Mouse (Mus musculus) midbrain, embryonic 13.5 days (tissue): ENCODE measurements at regions not wholly inside any gene's neighbourhood (a gene's known extent, or its start where the extent isn't known, plus 50 kb on each side); places are given as distances from the start of the nearest gene placed in this dataset.

Experiments used
- ATAC-seq: fragments of 200-750 bp; cut with Nextera tagmentation; 2 replicates; pipeline ENCODE4 v1.8.0; 2017; ENCODE audit warnings: mild to moderate bottlenecking, moderate TSS enrichment, moderate library complexity
- H3K27ac ChIP-seq: fragments of 300-500 bp; sonication (generic); 2 replicates; pipeline ENCODE4 v1.5.1; 2015; ENCODE audit warnings: inconsistent platforms, mild to moderate bottlenecking, moderate library complexity
- H3K27me3 ChIP-seq: fragments of 300-500 bp; sonication (generic); 2 replicates; pipeline ENCODE4 v1.6.1; 2015; ENCODE audit warnings: mild to moderate bottlenecking, inconsistent platforms
- H3K36me3 ChIP-seq: fragments of 300-500 bp; sonication (generic); 2 replicates; pipeline ENCODE4 v1.6.1; 2015; ENCODE audit warnings: mild to moderate bottlenecking, inconsistent platforms
- H3K4me1 ChIP-seq: fragments of 300-500 bp; sonication (generic); replicated peaks from 2 replicates; pipeline ENCODE4 v1.6.1; 2015; ENCODE audit warnings: inconsistent platforms
- H3K4me2 ChIP-seq: fragments of 300-500 bp; sonication (generic); replicated peaks from 2 replicates; pipeline ENCODE4 v1.6.1; 2015; ENCODE audit warnings: moderate library complexity, mild to moderate bottlenecking, inconsistent platforms
- H3K4me3 ChIP-seq: fragments of 300-500 bp; sonication (generic); replicated peaks from 2 replicates; pipeline ENCODE4 v1.5.1; 2015; ENCODE audit warnings: mild to moderate bottlenecking, inconsistent platforms
- H3K9ac ChIP-seq: fragments of 300-500 bp; sonication (generic); replicated peaks from 2 replicates; pipeline ENCODE4 v1.6.1; 2015; ENCODE audit warnings: mild to moderate bottlenecking, inconsistent platforms
- H3K9me3 ChIP-seq: fragments of 300-500 bp; sonication (generic); 2 replicates; pipeline ENCODE4 v1.6.1; 2016; ENCODE audit warnings: mild to moderate bottlenecking, inconsistent platforms
- WGBS: fragments of 180-500 bp; shearing (Covaris S2); methylation state at CpG from one replicate; pipeline ENCODE4 v1.1.7; 2015; 5-methylcytosine and 5-hydroxymethylcytosine counted together

DNA sequence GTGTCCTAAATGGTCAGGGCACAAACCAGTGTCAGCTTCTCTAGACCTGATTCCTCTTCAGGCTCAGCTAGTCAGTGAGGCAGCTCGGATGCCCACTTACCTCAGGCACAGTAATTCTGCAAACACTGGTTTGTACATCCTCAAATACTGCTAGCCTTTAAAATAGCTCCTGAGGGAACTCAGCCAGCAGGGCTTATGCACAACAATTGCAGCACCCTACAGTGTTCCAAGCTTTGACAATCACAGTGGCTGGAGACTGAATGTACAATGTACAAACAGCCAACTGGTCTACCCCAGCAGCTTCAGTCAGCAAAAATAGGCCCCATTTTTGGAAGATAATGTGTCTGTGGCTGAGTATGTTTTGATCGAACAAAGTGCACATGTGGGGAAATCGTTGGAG, 129.6 kb downstream of the Rap2a start:
- 82% methylated on average over 3 of the region's 3 CpGs for WGBS
- H3K27ac ChIP-seq: no peak overlapping the region

DNA sequence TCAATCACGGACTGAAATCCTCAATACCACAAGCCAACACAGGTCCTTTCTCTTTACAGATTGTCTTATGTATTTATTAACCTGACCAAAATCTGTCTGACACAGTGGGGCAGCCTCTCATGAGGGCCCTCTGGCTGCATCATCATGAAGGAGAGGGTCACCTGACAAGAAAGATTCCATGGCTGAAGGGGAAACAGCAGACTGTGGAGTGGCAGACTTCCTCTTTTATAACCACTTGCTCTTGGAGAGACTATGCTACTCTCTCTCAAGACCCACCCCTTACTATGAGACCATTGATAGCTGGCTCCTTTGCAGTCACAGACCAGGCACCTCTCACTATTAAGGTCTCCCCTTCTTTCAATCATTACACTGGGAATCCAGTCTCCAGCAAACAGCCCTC, 133.1 kb downstream of the Rap2a start:
- H3K9ac ChIP-seq: no peak overlapping the region
- ATAC-seq: no peak
- H3K4me1 ChIP-seq: no peaks in the 10 kb centered on the region
- H3K4me2 ChIP-seq: no peak overlapping the region
- 87% methylated on average over 1 of the region's 1 CpGs for WGBS
- H3K4me3 ChIP-seq: no peak overlapping the region
- no peaks in the 10 kb centered on the region for H3K36me3 ChIP-seq
- H3K9me3 ChIP-seq: no peaks in the 10 kb centered on the region
- no peak overlapping the region for H3K27ac ChIP-seq
- no peaks in the 10 kb centered on the region for H3K27me3 ChIP-seq

More for the DNA sequence above, 129.6 kb downstream of the Rap2a start:
- Histone ChIP-seq H3K27me3 (no peaks in the 10 kb centered on the region), H3K4me2 (no peak overlapping the region), H3K9me3 (no peaks in the 10 kb centered on the region), H3K9ac (no peak overlapping the region), H3K4me1 (0 out of 2 replicates have a peak, but pooled peaks cover 6% of the 10 kb centered on the region), H3K36me3 (no peaks in the 10 kb centered on the region), H3K4me3 (no peak overlapping the region)
- ATAC-seq: no peak

DNA sequence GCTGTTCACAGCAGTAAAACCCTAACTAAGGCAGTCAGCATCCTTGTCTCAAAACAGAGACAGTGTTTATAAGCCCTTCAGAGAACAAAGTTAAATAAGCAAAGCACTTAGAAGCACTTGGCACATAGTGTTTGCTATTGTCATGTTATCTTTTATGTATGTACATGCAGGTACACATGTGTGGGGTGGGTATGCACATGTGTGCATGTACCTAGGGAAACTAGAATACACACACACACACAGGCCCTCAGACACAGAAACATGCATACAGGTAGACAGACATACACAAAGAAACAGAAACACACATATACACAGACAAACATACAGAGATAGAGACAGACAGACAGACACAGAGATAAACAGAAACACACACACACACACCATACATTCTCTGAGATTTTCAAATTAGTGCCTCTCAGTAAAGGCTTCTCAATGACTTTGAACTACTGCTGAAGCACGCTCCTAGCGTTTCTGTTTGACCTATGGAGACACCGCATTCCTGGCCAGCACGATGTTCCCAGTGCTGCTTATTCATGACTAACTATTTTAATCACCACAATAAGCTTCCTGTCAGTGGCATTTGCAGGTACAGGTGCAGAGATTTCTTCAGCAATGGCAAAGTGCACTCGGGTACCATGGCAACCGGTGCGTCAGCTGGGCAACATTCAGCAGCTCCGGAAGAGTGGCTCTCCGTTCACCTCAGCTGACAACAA, 148.1 kb downstream of the Rap2a start:
- Histone ChIP-seq H3K4me1 (peaks cover 7% of the 10 kb centered on the region), H3K9ac (no peak overlapping the region), H3K36me3 (no peaks in the 10 kb centered on the region), H3K4me2 (no peak overlapping the region), H3K27ac (peak overlapping the region; percentile 79; the same call in 1 of the 2 replicates), H3K9me3 (no peaks in the 10 kb centered on the region), H3K4me3 (no peak overlapping the region), H3K27me3 (no peaks in the 10 kb centered on the region)
- WGBS: 54% methylated on average over 9 of the region's 9 CpGs
- peak; percentile 76 for ATAC-seq

DNA sequence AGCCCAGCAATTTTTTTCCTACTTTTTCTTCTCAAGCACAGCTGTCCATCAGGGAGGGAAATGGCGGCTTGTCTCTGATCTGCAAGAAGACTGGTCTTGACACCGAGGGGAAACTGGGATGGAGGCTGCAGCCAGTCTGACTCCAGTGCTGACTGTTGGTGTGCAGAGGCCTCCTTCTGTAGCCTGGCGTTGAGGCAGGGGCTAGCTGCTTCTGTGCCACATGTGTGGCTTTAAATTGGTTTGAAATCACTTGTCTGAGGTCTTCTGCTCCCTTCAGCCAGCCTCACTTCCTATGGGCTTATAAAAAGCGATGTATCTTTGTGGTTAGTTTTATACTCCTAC, 148.7 kb downstream of the Rap2a start:
- ATAC-seq: peak; percentile 65; the same call in 1 of the 2 replicates

DNA sequence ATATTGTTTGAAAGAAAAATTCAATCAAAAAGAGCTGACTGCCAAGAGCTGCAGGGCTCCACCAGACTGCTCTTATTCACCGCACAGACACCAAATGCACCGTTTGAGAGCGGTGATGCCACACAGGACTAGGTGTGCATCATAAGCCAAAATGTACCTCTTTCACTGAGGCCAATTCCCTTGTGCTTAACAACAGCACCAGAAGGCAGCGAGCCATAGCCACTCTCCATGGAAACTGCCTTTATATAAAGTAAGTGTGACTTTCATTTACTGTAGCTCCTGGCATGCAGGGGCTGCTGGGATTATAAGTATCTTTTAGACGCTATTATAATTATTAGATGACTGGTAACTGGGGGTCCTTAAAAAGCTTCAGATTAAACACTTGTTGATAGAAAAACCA, 154.5 kb downstream of the Rap2a start:
- Histone ChIP-seq H3K4me1 (no peaks in the 10 kb centered on the region), H3K9ac (no peak overlapping the region), H3K4me2 (no peak overlapping the region), H3K4me3 (no peak overlapping the region), H3K36me3 (no peaks in the 10 kb centered on the region), H3K9me3 (no peaks in the 10 kb centered on the region), H3K27ac (no peak overlapping the region), H3K27me3 (no peaks in the 10 kb centered on the region)
- ATAC-seq: no peak
- WGBS: 80% methylated on average over 5 of the region's 5 CpGs

More for the DNA sequence above, 148.7 kb downstream of the Rap2a start:
- WGBS: 64% methylated on average over 4 of the region's 4 CpGs
- H3K36me3 ChIP-seq: no peaks in the 10 kb centered on the region
- H3K9me3 ChIP-seq: no peaks in the 10 kb centered on the region
- no peak overlapping the region for H3K9ac ChIP-seq
- H3K27me3 ChIP-seq: no peaks in the 10 kb centered on the region
- H3K4me3 ChIP-seq: no peak overlapping the region
- H3K27ac ChIP-seq: peak overlapping the region; percentile 79
- H3K4me1 ChIP-seq: peaks cover 7% of the 10 kb centered on the region
- H3K4me2 ChIP-seq: no peak overlapping the region

DNA sequence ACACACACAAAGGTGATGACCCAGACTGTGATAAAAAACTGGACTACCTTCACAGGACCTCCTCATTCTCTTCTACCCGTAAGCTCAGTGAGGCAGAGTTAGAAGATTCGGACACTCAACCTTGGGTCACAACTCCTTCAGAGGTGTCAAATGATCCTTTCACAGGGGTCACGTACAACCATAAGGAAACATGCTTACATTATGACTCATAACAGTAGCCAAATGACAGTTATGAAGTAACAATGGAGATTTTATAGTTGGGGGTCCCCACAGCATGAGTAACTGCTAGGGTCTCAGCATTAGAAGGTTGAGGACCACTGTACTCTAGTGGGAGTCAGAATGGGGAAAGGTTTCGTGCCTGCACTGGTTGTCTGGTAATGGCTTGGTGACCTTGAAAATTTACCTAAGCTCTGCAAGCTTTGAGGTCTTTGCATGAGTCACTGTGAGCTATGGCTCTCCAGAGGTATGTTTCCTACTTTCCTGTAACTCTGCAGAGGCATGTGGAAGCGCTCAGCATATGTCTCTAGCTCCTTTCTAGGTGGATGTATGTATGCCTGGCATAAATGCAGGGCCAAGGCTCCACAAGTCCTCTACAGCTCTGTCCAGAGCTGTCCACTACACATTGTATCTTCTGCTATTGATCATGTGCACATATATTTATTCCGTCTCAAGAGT, 158.6 kb downstream of the Rap2a start:
- Histone ChIP-seq H3K9me3 (no peaks in the 10 kb centered on the region), H3K27me3 (no peaks in the 10 kb centered on the region), H3K4me3 (no peak overlapping the region), H3K4me1 (no peaks in the 10 kb centered on the region), H3K9ac (no peak overlapping the region), H3K36me3 (no peaks in the 10 kb centered on the region), H3K4me2 (no peak overlapping the region), H3K27ac (no peak overlapping the region)
- 92% methylated on average over 6 of the region's 6 CpGs for WGBS
- ATAC-seq: no peak

DNA sequence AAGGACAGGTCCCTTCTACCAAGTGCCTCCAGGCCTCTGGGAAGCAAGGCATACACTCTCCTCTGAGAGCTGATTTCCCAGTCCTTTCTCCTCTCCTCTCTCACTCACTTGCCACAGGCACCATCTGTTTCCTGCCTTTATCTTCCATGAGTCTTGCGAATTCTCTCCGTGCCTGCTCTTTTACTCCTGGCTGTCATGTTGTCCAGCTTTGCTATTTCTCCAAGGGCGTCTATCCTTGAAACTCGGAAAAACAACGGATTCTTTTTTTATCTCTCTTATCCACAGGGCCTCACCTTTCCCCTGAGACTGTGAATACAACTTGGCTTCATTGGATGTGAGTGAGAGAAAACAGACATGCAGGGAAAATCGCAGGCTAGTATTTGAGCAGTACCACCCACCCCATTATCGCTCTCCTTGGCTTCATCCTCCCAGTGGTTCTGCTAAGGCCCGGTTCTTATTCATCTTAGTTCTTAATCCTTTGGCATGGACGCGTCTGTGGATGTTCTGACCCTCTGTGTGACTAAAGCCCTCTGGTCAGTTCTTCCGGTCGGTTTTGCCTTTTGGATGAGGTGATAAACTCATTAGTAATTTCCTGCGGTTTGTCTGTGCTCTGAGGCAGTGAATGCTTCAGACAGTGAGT, 159.4 kb downstream of the Rap2a start:
- 77% methylated on average over 13 of the region's 13 CpGs for WGBS
- Histone ChIP-seq H3K27ac (no peak overlapping the region), H3K36me3 (no peaks in the 10 kb centered on the region)

DNA sequence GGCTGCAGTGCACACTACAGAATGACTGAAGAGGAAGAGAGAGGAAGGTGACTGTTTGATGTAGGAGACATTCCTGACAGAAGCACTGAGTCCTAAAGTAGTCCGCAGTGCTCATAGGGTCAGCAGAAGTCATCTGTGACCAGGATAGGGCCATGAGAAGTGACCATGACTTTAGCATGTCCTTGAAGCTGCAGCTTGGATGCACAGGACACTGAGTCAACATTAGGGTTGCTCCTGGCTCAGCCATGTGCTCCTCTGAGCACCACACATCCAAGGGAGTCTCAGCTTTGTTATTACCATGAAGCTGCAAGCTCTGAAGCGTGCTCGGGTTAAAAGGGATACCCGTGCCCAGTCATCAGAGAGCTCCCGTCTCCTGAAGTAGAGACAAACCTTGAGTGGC, 164.3 kb downstream of the Rap2a start:
- Histone ChIP-seq H3K9me3 (no peaks in the 10 kb centered on the region), H3K36me3 (no peaks in the 10 kb centered on the region), H3K4me2 (no peak overlapping the region), H3K4me3 (no peak overlapping the region), H3K27ac (no peak overlapping the region), H3K27me3 (no peaks in the 10 kb centered on the region), H3K9ac (no peak overlapping the region), H3K4me1 (no peaks in the 10 kb centered on the region)
- ATAC-seq: no peak
- 87% methylated on average over 5 of the region's 5 CpGs for WGBS

More for the DNA sequence above, 159.4 kb downstream of the Rap2a start:
- Histone ChIP-seq H3K9ac (no peak overlapping the region), H3K4me2 (no peak overlapping the region), H3K9me3 (no peaks in the 10 kb centered on the region), H3K4me3 (no peak overlapping the region), H3K4me1 (no peaks in the 10 kb centered on the region), H3K27me3 (no peaks in the 10 kb centered on the region)
- ATAC-seq: no peak

DNA sequence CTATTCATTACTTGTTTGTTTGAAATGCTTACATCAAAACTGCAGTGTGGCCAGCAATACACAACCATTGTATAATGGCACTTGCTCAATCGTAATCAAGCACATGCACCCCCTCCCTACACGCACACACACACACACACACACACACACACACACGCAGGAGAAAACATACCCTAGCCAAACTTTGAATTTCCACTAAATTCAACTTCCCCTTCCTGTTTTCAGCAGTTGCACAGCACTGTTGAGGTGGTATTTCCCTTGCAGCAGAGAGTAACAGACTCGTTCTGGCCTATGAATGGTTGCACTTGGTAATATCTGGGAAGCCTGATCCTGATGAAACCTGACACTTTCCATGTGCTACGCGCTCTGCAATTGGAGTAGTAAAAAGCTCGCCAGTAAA, 173.8 kb downstream of the Rap2a start:
- H3K27ac ChIP-seq: no peak overlapping the region
- H3K9me3 ChIP-seq: no peaks in the 10 kb centered on the region
- 89% methylated on average over 7 of the region's 7 CpGs for WGBS
- H3K4me3 ChIP-seq: no peak overlapping the region
- ATAC-seq: no peak
- H3K36me3 ChIP-seq: no peaks in the 10 kb centered on the region
- no peaks in the 10 kb centered on the region for H3K4me1 ChIP-seq
- H3K27me3 ChIP-seq: no peaks in the 10 kb centered on the region
- H3K4me2 ChIP-seq: no peak overlapping the region
- no peak overlapping the region for H3K9ac ChIP-seq

DNA sequence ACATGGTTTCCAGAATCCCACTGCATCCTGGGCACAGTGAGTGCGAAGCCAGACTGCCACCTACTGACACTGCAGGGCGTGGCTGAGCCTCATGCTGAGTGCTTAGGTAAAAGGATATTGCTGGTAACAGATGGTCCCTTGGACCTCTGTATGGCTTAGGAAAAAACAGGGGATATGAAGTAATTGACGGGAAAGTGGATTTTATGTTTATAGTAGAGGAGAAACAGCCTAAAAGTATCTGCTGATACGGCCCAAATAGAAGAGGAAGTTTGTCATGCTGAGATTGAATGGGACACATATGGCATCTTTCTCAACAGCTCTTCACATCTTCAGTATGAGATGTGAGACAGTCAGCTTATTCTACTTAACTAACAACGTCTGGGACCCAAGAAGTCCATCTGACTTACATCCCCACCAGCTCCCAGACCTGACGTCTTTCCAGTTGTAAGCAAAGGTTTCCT, 182.1 kb downstream of the Rap2a start:
- H3K36me3 ChIP-seq: no peaks in the 10 kb centered on the region
- no peak overlapping the region for H3K27ac ChIP-seq
- no peak for ATAC-seq
- 82% methylated on average over 6 of the region's 6 CpGs for WGBS
- no peaks in the 10 kb centered on the region for H3K9me3 ChIP-seq
- no peaks in the 10 kb centered on the region for H3K4me1 ChIP-seq
- H3K4me3 ChIP-seq: no peak overlapping the region
- H3K9ac ChIP-seq: no peak overlapping the region
- no peaks in the 10 kb centered on the region for H3K27me3 ChIP-seq
- H3K4me2 ChIP-seq: no peak overlapping the region

DNA sequence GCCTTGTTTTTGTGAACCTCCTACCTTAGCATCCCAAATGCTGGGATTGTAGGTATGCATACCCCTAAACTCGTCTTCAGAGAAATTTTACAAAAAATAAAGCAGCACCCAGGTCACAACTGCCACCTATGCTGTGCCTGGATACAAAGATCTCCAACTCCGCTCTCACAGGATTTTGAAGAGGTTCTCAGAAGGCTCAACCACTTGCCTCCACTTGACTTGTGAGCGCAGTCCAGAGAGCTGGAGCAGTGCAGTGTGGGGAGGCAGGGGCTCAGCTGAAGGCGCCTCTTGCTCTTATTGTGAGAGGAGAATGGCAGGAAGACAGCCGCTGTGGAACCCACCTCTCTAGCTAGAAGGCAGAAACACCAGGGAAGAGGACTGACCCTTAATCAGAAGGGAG, 182.9 kb downstream of the Rap2a start:
- H3K36me3 ChIP-seq: no peaks in the 10 kb centered on the region
- WGBS: 84% methylated on average over 5 of the region's 5 CpGs
- H3K27me3 ChIP-seq: no peaks in the 10 kb centered on the region
- H3K9ac ChIP-seq: no peak overlapping the region
- no peaks in the 10 kb centered on the region for H3K4me1 ChIP-seq
- H3K9me3 ChIP-seq: no peaks in the 10 kb centered on the region
- H3K4me3 ChIP-seq: no peak overlapping the region
- H3K27ac ChIP-seq: no peak overlapping the region
- no peak for ATAC-seq
- no peak overlapping the region for H3K4me2 ChIP-seq

DNA sequence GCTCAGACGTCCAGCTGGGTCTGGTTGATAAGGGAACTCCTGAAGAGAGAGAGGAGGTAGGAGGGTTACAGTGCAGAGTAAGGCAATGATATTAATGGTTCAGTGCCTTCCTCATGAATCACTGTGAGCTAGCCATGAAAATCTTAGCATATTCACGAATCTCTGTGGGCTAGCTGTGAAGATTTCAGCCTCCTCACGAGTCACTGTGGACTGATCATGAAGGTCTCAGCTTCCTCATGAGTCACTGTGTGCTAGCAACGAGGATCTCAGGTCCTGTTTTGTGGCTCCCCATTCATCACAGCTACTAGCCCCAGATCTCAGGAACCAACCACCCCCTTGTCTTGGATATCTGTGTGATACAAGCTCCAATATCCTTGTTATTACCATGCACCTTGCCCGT, 191.4 kb downstream of the Rap2a start:
- no peak overlapping the region for H3K4me2 ChIP-seq
- WGBS: 70% methylated on average over 5 of the region's 5 CpGs
- no peak overlapping the region for H3K9ac ChIP-seq

More for the DNA sequence above, 191.4 kb downstream of the Rap2a start:
- no peaks in the 10 kb centered on the region for H3K27me3 ChIP-seq
- H3K4me1 ChIP-seq: no peaks in the 10 kb centered on the region
- H3K27ac ChIP-seq: no peak overlapping the region
- H3K36me3 ChIP-seq: no peaks in the 10 kb centered on the region
- no peak for ATAC-seq
- H3K4me3 ChIP-seq: no peak overlapping the region
- no peaks in the 10 kb centered on the region for H3K9me3 ChIP-seq
